ENCODE assay signal across 30 mouse cellular contexts in genomic region chr11:83600576-83600975, GRCm38 (mm10). TPM values are rescaled to one million over a fixed set of nuclear protein-coding genes. Genes with fewer than 3 reads are reported as not detected.
DNase-seq lines count a peak whose midpoint lies in the region; ATAC-seq and TF ChIP-seq lines count a peak whose summit lies in the region.
"Had no signal": no experiment of that assay in that cellular context is flagged by ENCODE, and none has a peak within 500 bp of the region (broad histone marks: within the 10 kb centered on the region; RNA-seq: fewer than 3 reads in every experiment).

No protein-coding gene starts in this region.

- no peak for TF ChIP-seq CTCF in lung, postnatal 0 days (IDR thresholded peaks at IDR 0.05)
- TF ChIP-seq CTCF in bone marrow macrophage, adult 2 months (IDR thresholded peaks at IDR 0.05; ENCODE audit: low read depth, low read length) = no peak
- TF ChIP-seq CTCF in intestine, postnatal 0 days (IDR thresholded peaks at IDR 0.05; ENCODE audit: low read depth) = no peak

- H3K27me3 ChIP-seq in lung, postnatal 0 days (replicated peaks; ENCODE audit: insufficient read depth, low read length) = no peaks in the 10 kb centered on the region
- no peaks in the 10 kb centered on the region for H3K27me3 ChIP-seq in intestine, postnatal 0 days (replicated peaks; ENCODE audit: control insufficient read depth, insufficient read depth, low read length)
- H3K27me3 ChIP-seq: embryonic facial prominence, embryonic 15.5 days; hindbrain, embryonic 12.5 days had no signal

- TF ChIP-seq POLR2A in bone marrow macrophage, adult 2 months (IDR thresholded peaks at IDR 0.05; ENCODE audit: borderline replicate concordance, low read depth, low read length) = no peak

- no peak overlapping the region for H3K4me2 ChIP-seq in lung, postnatal 0 days (replicated peaks; ENCODE audit: low read depth, low read length)
- no peak overlapping the region for H3K4me2 ChIP-seq in intestine, postnatal 0 days (replicated peaks; ENCODE audit: low read depth)
- H3K4me2 ChIP-seq: embryonic facial prominence, embryonic 15.5 days; hindbrain, embryonic 12.5 days had no signal

- no peak for TF ChIP-seq EP300 in lung, postnatal 0 days (IDR thresholded peaks at IDR 0.05)

- DNase-seq in lung, postnatal 14 days = peak; percentile 15
- no peak for DNase-seq in lung, postnatal 0 days (ENCODE audit: low spot score)
- DNase-seq in ovary, adult 18-20 months (ENCODE audit: low spot score) = no peak
- no peak for DNase-seq in thymus, postnatal 10 days (ENCODE audit: low spot score in 2 of 2)
- DNase-seq: adrenal gland, adult 2 months; adrenal gland, postnatal 36 days; cerebellum, adult 11 months; cerebellum, adult 8-10 months; cerebellum, postnatal 14 days; embryo, embryonic 11 days; gastrocnemius, adult 2 months; gastrocnemius, postnatal 25 days; heart, postnatal 10 days; heart, postnatal 4 days had no signal

- H3K79me2 ChIP-seq in macrophage (ENCODE audit: inconsistent target) = no peaks in the 10 kb centered on the region

- H3K36me3 ChIP-seq in lung, postnatal 0 days (ENCODE audit: insufficient read depth, low read length) = no peaks in the 10 kb centered on the region
- no peaks in the 10 kb centered on the region for H3K36me3 ChIP-seq in macrophage (ENCODE audit: inconsistent target)
- H3K36me3 ChIP-seq in intestine, postnatal 0 days (ENCODE audit: control insufficient read depth, insufficient read depth) = no peaks in the 10 kb centered on the region
- H3K36me3 ChIP-seq: embryonic facial prominence, embryonic 15.5 days; forebrain, embryonic 10.5 days; hindbrain, embryonic 12.5 days had no signal

- 58% methylated on average over 2 of the region's 2 CpGs for WGBS in lung, postnatal 0 days
- whole genome bisulfite sequencing in macrophage (ENCODE audit: missing documents) = 47% methylated on average over 2 of the region's 2 CpGs
- 66% methylated on average over 2 of the region's 2 CpGs for WGBS in intestine, postnatal 0 days

- H3K9me3 ChIP-seq in lung, postnatal 0 days (ENCODE audit: low read length) = no peaks in the 10 kb centered on the region
- H3K9me3 ChIP-seq in intestine, postnatal 0 days (ENCODE audit: control insufficient read depth) = no peaks in the 10 kb centered on the region
- H3K9me3 ChIP-seq: embryonic facial prominence, embryonic 15.5 days; forebrain, embryonic 10.5 days; hindbrain, embryonic 12.5 days had no signal

- no peaks in the 10 kb centered on the region for H3K4me1 ChIP-seq in lung, postnatal 0 days (ENCODE audit: insufficient read depth, low read depth, low read length)
- peaks cover 39% of the 10 kb centered on the region for H3K4me1 ChIP-seq in bone marrow macrophage, adult 2 months (ENCODE audit: control insufficient read depth, insufficient read depth, low read length)
- no peaks in the 10 kb centered on the region for H3K4me1 ChIP-seq in intestine, postnatal 0 days (replicated peaks; ENCODE audit: control insufficient read depth, insufficient read depth, low read length)
- H3K4me1 ChIP-seq: embryonic facial prominence, embryonic 15.5 days; forebrain, embryonic 10.5 days; hindbrain, embryonic 12.5 days had no signal

- H3K9ac ChIP-seq in lung, postnatal 0 days (replicated peaks; ENCODE audit: low read depth) = no peak overlapping the region
- no peak overlapping the region for H3K9ac ChIP-seq in intestine, postnatal 0 days (ENCODE audit: low read depth, low read length)
- H3K9ac ChIP-seq: embryonic facial prominence, embryonic 15.5 days; hindbrain, embryonic 12.5 days had no signal

- no peak overlapping the region for H3K4me3 ChIP-seq in lung, postnatal 0 days (ENCODE audit: low read depth, low read length)
- H3K4me3 ChIP-seq in bone marrow macrophage, adult 2 months (ENCODE audit: insufficient read depth, low read length) = no peak overlapping the region
- no peak overlapping the region for H3K4me3 ChIP-seq in macrophage (ENCODE audit: inconsistent target)
- no peak overlapping the region for H3K4me3 ChIP-seq in intestine, postnatal 0 days (ENCODE audit: low read depth, low read length)
- H3K4me3 ChIP-seq: embryonic facial prominence, embryonic 15.5 days; erythroblast, embryonic 14.5 days; forebrain, embryonic 10.5 days; gastrocnemius, adult 2 months; hindbrain, embryonic 12.5 days had no signal

- no peak overlapping the region for H3K27ac ChIP-seq in lung, postnatal 0 days (ENCODE audit: low read length)
- peak overlapping the region; percentile 30; the same call in 1 of the 2 replicates for H3K27ac ChIP-seq in bone marrow macrophage, adult 2 months (ENCODE audit: insufficient read depth, low read depth, low read length)
- H3K27ac ChIP-seq in macrophage = peak overlapping the region; percentile 31
- H3K27ac ChIP-seq in intestine, postnatal 0 days (ENCODE audit: low read depth, low read length) = no peak overlapping the region; the same call in 1 of the 2 replicates
- H3K27ac ChIP-seq: embryonic facial prominence, embryonic 15.5 days; forebrain, embryonic 10.5 days; gastrocnemius, adult 2 months; hindbrain, embryonic 12.5 days had no signal

- no peak for ATAC-seq in lung, postnatal 0 days
- ATAC-seq in intestine, postnatal 0 days = no peak; the same call in 1 of the 2 replicates
- ATAC-seq: activated CD4-positive, CD25-positive, alpha-beta regulatory T cell, adult 4 months; forebrain, embryonic 14.5 days; hindbrain, embryonic 16.5 days; inflammation-experienced regulatory T-cells, adult 6 months had no signal

RNA-seq across cellular contexts. Expression of gene Ccl6, which starts 7.7 kb away (rescaled TPM):
- polyA plus RNA-seq in lung, postnatal 0 days (2015; fragmentation: Nextera tagmentation; extraction: Ambion mirVana) = 413 and 421 TPM in 2 replicates
- polyA plus RNA-seq in bone marrow macrophage, adult 2 months (2012; ENCODE audit: insufficient read depth, insufficient read length, missing spikeins) = 168 and 174 TPM in 2 replicates
- 100 to 1,000 TPM in 5 of 26 experiments, 10 to 100 TPM in 21; 13.7 to 172 (median 40.9) TPM for total RNA-seq in macrophage (2018; cell fraction: chromatin; rRNA removed)
- total RNA-seq in macrophage (2018; cell fraction: cytosol; rRNA removed) = 100 to 1,000 TPM; 122 to 667 (median 326) TPM
- total RNA-seq in macrophage (2018; cell fraction: nucleus; rRNA removed) = 100 to 1,000 TPM in 13 of 26 experiments, 10 to 100 TPM in 13; 47.6 to 271 (median 103) TPM
- 508 to 1,107 TPM (median 907 TPM) in 3 replicates for polyA plus RNA-seq in macrophage (2018)
- 100 and 108 TPM in 2 replicates for polyA plus RNA-seq in intestine, postnatal 0 days (2015; fragmentation: Nextera tagmentation; extraction: Ambion mirVana)
- total RNA-seq: MEL had no signal
- polyA plus RNA-seq: C2C12; erythroblast, embryonic 14.5 days had no signal

RNA-seq across cellular contexts. Expression of gene Ccl9, which starts 22.1 kb away (rescaled TPM):
- 29.8 and 36.6 TPM in 2 replicates for polyA plus RNA-seq in lung, postnatal 0 days (2015; fragmentation: Nextera tagmentation; extraction: Ambion mirVana)
- 650 and 692 TPM in 2 replicates for polyA plus RNA-seq in bone marrow macrophage, adult 2 months (2012; ENCODE audit: insufficient read depth, insufficient read length, missing spikeins)
- total RNA-seq in macrophage (2018; cell fraction: chromatin; rRNA removed) = 100 to 1,000 TPM in 16 of 26 experiments, 10 to 100 TPM in 10; 27.1 to 700 (median 152) TPM
- total RNA-seq in macrophage (2018; cell fraction: cytosol; rRNA removed) = 1,000 to 10,000 TPM in 7 of 26 experiments, 100 to 1,000 TPM in 19; 287 to 1,885 (median 507) TPM
- 1,000 to 10,000 TPM in 2 of 26 experiments, 100 to 1,000 TPM in 23, 10 to 100 TPM in 1; 94.4 to 1,218 (median 394) TPM for total RNA-seq in macrophage (2018; cell fraction: nucleus; rRNA removed)
- 289 to 625 TPM (median 620 TPM) in 3 replicates for polyA plus RNA-seq in macrophage (2018)
- polyA plus RNA-seq in intestine, postnatal 0 days (2015; fragmentation: Nextera tagmentation; extraction: Ambion mirVana) = 11.2 and 13.4 TPM in 2 replicates
- polyA plus RNA-seq: erythroblast, embryonic 14.5 days; inflammation-experienced regulatory T-cells, adult 6 months had no signal

RNA-seq across cellular contexts. Expression of gene Rpl9-ps1, which starts 44.8 kb away (rescaled TPM):
- not detected in 2 replicates for polyA plus RNA-seq in lung, postnatal 0 days (2015; fragmentation: Nextera tagmentation; extraction: Ambion mirVana)
- polyA plus RNA-seq in bone marrow macrophage, adult 2 months (2012; ENCODE audit: insufficient read depth, insufficient read length, missing spikeins) = not detected in 2 replicates
- 1 to 10 TPM in 8 of 26 experiments, not detected in 18; 1.8 to 4.2 (median 2.2) TPM for total RNA-seq in macrophage (2018; cell fraction: chromatin; rRNA removed)
- total RNA-seq in macrophage (2018; cell fraction: cytosol; rRNA removed) = under 1 TPM in 3 of 26 experiments, not detected in 23; 0.29 to 0.41 (median 0.33) TPM
- 1 to 10 TPM in 13 of 26 experiments, not detected in 13; 1.2 to 5.7 (median 2.4) TPM for total RNA-seq in macrophage (2018; cell fraction: nucleus; rRNA removed)
- not detected in 3 replicates for polyA plus RNA-seq in macrophage (2018)
- not detected in 2 replicates for polyA plus RNA-seq in intestine, postnatal 0 days (2015; fragmentation: Nextera tagmentation; extraction: Ambion mirVana)
- total RNA-seq: adrenal gland, adult 2 months; adrenal gland, postnatal 36 days; gastrocnemius, adult 2 months; gastrocnemius, postnatal 25 days; heart, postnatal 10 days; heart, postnatal 4 days; MEL had no signal
- polyA plus RNA-seq: adrenal gland, adult 2 months; brain, embryonic 14.5 days; C2C12; embryonic facial prominence, embryonic 11.5 days; embryonic facial prominence, embryonic 15.5 days; erythroblast, embryonic 14.5 days; forebrain, embryonic 10.5 days; forebrain, embryonic 14.5 days; heart, embryonic 14.5 days; hindbrain, embryonic 12.5 days; hindbrain, embryonic 16.5 days; inflammation-experienced regulatory T-cells, adult 6 months had no signal

RNA-seq across cellular contexts. Expression of gene Ccl3, which starts 48.6 kb away (rescaled TPM):
- polyA plus RNA-seq in lung, postnatal 0 days (2015; fragmentation: Nextera tagmentation; extraction: Ambion mirVana) = 3.6 and 11.2 TPM in 2 replicates
- 129 and 135 TPM in 2 replicates for polyA plus RNA-seq in bone marrow macrophage, adult 2 months (2012; ENCODE audit: insufficient read depth, insufficient read length, missing spikeins)
- 100 to 1,000 TPM in 21 of 26 experiments, 10 to 100 TPM in 5; 68.7 to 743 (median 252) TPM for total RNA-seq in macrophage (2018; cell fraction: chromatin; rRNA removed)
- total RNA-seq in macrophage (2018; cell fraction: cytosol; rRNA removed) = 1,000 to 10,000 TPM in 14 of 26 experiments, 100 to 1,000 TPM in 12; 325 to 6,363 (median 1,124) TPM
- 1,000 to 10,000 TPM in 15 of 26 experiments, 100 to 1,000 TPM in 11; 331 to 4,588 (median 1,236) TPM for total RNA-seq in macrophage (2018; cell fraction: nucleus; rRNA removed)
- 203 to 397 TPM (median 307 TPM) in 3 replicates for polyA plus RNA-seq in macrophage (2018)
- polyA plus RNA-seq in intestine, postnatal 0 days (2015; fragmentation: Nextera tagmentation; extraction: Ambion mirVana) = 1.2 and 1.3 TPM in 2 replicates
- total RNA-seq: adrenal gland, postnatal 36 days; gastrocnemius, adult 2 months; gastrocnemius, postnatal 25 days; MEL had no signal
- polyA plus RNA-seq: C2C12 had no signal

Comparison
In these comparisons a context has a peak if more than half of its experiments do, and no peak if none do; other contexts are left out.
1. H3K27ac ChIP-seq: peak in bone marrow macrophage, adult 2 months (single experiment) and macrophage (single experiment); none in lung, postnatal 0 days (single experiment) and intestine, postnatal 0 days (single experiment).